Mouse (Mus musculus): ENCODE measurements at regions not wholly inside any gene's neighbourhood (a gene's known extent, or its start where the extent isn't known, plus 50 kb on each side); places are given as distances from the start of the nearest gene placed in this dataset.

DNA sequence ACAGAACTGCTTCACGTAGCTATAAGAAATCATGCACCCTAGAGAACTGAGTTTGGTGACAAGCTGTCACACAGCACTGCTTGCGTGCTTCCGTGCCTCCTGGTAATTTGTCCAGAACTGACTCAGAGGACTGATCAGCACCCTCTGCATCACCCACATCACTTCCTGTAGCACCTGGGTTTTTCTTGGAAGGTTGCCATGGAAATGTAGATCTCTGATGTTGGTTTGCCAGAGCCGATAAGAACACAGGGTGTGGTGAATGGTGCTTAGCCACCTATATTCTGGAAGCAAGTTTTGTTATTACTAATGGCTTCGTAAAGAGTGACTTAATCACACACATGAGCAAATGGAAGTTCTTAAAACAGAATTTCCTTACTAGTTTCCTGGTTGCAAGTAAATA is 188.2 kb upstream of the Sema3a start:
- TF ChIP-seq CTCF (IDR thresholded peaks at IDR 0.05; ENCODE audit: extremely low read depth, insufficient read depth, insufficient read length, insufficient replicate concordance) (no peak), POLR2A (IDR thresholded peaks at IDR 0.05; ENCODE audit: low read depth, low read length) (no peak)
